8 mouse cellular contexts compared by ENCODE assay signal in the genomic region with DNA sequence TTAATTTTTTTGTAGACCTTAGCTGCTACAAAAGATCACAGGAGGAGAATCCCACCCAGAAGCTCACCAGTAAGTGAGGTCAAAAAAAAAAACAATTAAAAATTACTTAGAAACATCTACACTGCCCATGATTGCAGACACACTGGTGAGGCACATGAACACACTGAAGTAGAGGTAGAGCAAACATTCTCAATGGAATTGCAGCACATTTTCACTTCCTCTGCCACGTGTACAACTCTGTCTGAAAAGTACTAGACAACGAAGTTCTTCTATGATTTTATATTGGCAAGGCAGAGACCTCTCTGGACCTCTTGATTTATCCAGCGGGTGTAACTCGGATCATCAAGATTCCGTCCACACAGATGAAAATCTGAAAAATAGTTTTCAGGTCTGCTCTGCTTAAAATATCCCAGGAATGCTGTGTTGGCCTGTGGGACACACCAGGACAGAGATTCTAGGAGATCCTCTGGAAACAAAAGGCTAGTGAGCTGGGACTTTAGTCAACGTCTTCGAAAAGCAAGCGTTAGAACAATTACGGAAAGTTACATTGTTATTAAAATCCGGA. TPM values are rescaled to one million over a fixed set of nuclear protein-coding genes. Genes with fewer than 3 reads are reported as not detected.
DNase-seq lines count a peak whose midpoint lies in the region; ATAC-seq and TF ChIP-seq lines count a peak whose summit lies in the region.

No protein-coding gene starts in this region.

- no peak for ATAC-seq in neural tube, embryonic 11.5 days (ENCODE audit: insufficient read depth, low FRiP score, low TSS enrichment)
- no peak for ATAC-seq in forebrain, embryonic 12.5 days (ENCODE audit: low FRiP score)
- ATAC-seq in limb, embryonic 14.5 days (ENCODE audit: low FRiP score, low read depth), result no peak
- no peak for ATAC-seq in stomach, postnatal 0 days (ENCODE audit: low FRiP score, low TSS enrichment)

- no peak overlapping the region for H3K9ac ChIP-seq in neural tube, embryonic 11.5 days (ENCODE audit: low read length)
- H3K9ac ChIP-seq in forebrain, embryonic 12.5 days, result no peak overlapping the region
- peak overlapping the region; percentile 92 for H3K9ac ChIP-seq in limb, embryonic 14.5 days (ENCODE audit: low read depth, low read length, severe bottlenecking)
- H3K9ac ChIP-seq in stomach, postnatal 0 days (ENCODE audit: low read length), result peak overlapping the region; percentile 94

- no peak overlapping the region for H3K27ac ChIP-seq in neural tube, embryonic 11.5 days (ENCODE audit: low read depth, low read length)
- H3K27ac ChIP-seq in forebrain, embryonic 12.5 days, result 0 out of 2 replicates have a peak overlapping the region, but pooled peaks have one; percentile 96
- peak overlapping the region; percentile 94 for H3K27ac ChIP-seq in limb, embryonic 14.5 days (replicated peaks; ENCODE audit: low read depth, low read length)
- no peak overlapping the region for H3K27ac ChIP-seq in stomach, postnatal 0 days (replicated peaks)

- peak overlapping the region; percentile 97; the same call in 1 of the 2 replicates for H3K4me3 ChIP-seq in neural tube, embryonic 11.5 days (ENCODE audit: low read depth, low read length)
- peak overlapping the region; percentile 92 for H3K4me3 ChIP-seq in forebrain, embryonic 12.5 days (replicated peaks)
- peak overlapping the region; percentile 87 for H3K4me3 ChIP-seq in limb, embryonic 14.5 days (replicated peaks; ENCODE audit: low read length)
- H3K4me3 ChIP-seq in stomach, postnatal 0 days (ENCODE audit: low read depth, low read length), result peak overlapping the region; percentile 95

- no peaks in the 10 kb centered on the region for H3K27me3 ChIP-seq in neural tube, embryonic 11.5 days (ENCODE audit: control insufficient read depth, insufficient read depth, low read length)
- H3K27me3 ChIP-seq in forebrain, embryonic 12.5 days, result no peaks in the 10 kb centered on the region
- H3K27me3 ChIP-seq in limb, embryonic 14.5 days (ENCODE audit: control insufficient read depth, insufficient read depth, low read length), result no peaks in the 10 kb centered on the region
- no peaks in the 10 kb centered on the region for H3K27me3 ChIP-seq in stomach, postnatal 0 days (ENCODE audit: control insufficient read depth, insufficient read depth, low read length)

- DNase-seq in neural tube, embryonic 11.5 days (ENCODE audit: low spot score), result no peak
- DNase-seq in neural tube, embryonic 10.5 days (ENCODE audit: extremely low spot score, low spot score), result no peak
- no peak for DNase-seq in limb, embryonic 14.5 days (ENCODE audit: low spot score)
- DNase-seq in stomach, postnatal 0 days (ENCODE audit: low spot score), result no peak
- DNase-seq in gastrocnemius, adult 18-20 months (ENCODE audit: low spot score), result no peak
- no peak for DNase-seq in MN1 (ENCODE audit: low spot score)
- DNase-seq in lung, postnatal 10 days, result no peak

- H3K9me3 ChIP-seq in neural tube, embryonic 11.5 days (ENCODE audit: control insufficient read depth, low read length), result no peaks in the 10 kb centered on the region
- no peaks in the 10 kb centered on the region for H3K9me3 ChIP-seq in forebrain, embryonic 12.5 days
- H3K9me3 ChIP-seq in limb, embryonic 14.5 days (ENCODE audit: control insufficient read depth, low read length), result no peaks in the 10 kb centered on the region
- H3K9me3 ChIP-seq in stomach, postnatal 0 days (ENCODE audit: control insufficient read depth, low read length), result no peaks in the 10 kb centered on the region

- H3K4me2 ChIP-seq in neural tube, embryonic 11.5 days (ENCODE audit: low read depth), result peak overlapping the region; percentile 58
- H3K4me2 ChIP-seq in forebrain, embryonic 12.5 days, result peak overlapping the region; percentile 71
- H3K4me2 ChIP-seq in limb, embryonic 14.5 days (replicated peaks; ENCODE audit: low read depth, low read length, severe bottlenecking), result peak overlapping the region; percentile 54
- H3K4me2 ChIP-seq in stomach, postnatal 0 days (replicated peaks; ENCODE audit: low read depth), result peak overlapping the region; percentile 79

- TF ChIP-seq CTCF in stomach, postnatal 0 days (IDR thresholded peaks at IDR 0.05; ENCODE audit: low read depth), result no peak

- H3K36me3 ChIP-seq in neural tube, embryonic 11.5 days (ENCODE audit: control insufficient read depth, insufficient read depth, low read length), result no peaks in the 10 kb centered on the region
- no peaks in the 10 kb centered on the region for H3K36me3 ChIP-seq in forebrain, embryonic 12.5 days (replicated peaks)
- no peaks in the 10 kb centered on the region; the same call in 1 of the 2 replicates for H3K36me3 ChIP-seq in limb, embryonic 14.5 days (ENCODE audit: control insufficient read depth, insufficient read depth, low read length)
- no peaks in the 10 kb centered on the region for H3K36me3 ChIP-seq in stomach, postnatal 0 days (ENCODE audit: control insufficient read depth, insufficient read depth, low read length)

- H3K4me1 ChIP-seq in neural tube, embryonic 11.5 days (ENCODE audit: control insufficient read depth, insufficient read depth, low read length), result peaks cover 3% of the 10 kb centered on the region; the same call in 1 of the 2 replicates
- peaks cover 18% of the 10 kb centered on the region for H3K4me1 ChIP-seq in forebrain, embryonic 12.5 days
- peaks cover 17% of the 10 kb centered on the region for H3K4me1 ChIP-seq in limb, embryonic 14.5 days (ENCODE audit: control insufficient read depth, insufficient read depth, low read length)
- H3K4me1 ChIP-seq in stomach, postnatal 0 days (replicated peaks; ENCODE audit: control insufficient read depth, insufficient read depth), result peaks cover 2% of the 10 kb centered on the region; the same call in 1 of the 2 replicates

- 44% methylated on average over 10 of the region's 10 CpGs for WGBS in neural tube, embryonic 11.5 days
- WGBS in forebrain, embryonic 12.5 days, result 44% methylated on average over 10 of the region's 10 CpGs
- WGBS in limb, embryonic 14.5 days, result 44% methylated on average over 10 of the region's 10 CpGs
- 27% methylated on average over 10 of the region's 10 CpGs for WGBS in stomach, postnatal 0 days

- TF ChIP-seq EP300 in stomach, postnatal 0 days (optimal IDR thresholded peaks at IDR 0.05), result no peak

- no peak for TF ChIP-seq POLR2A in limb, embryonic 14.5 days (IDR thresholded peaks at IDR 0.05; ENCODE audit: borderline replicate concordance, extremely low read depth, insufficient read depth, insufficient read length)

RNA-seq across cellular contexts. Expression of gene Ric1, which starts 1.0 kb away (rescaled TPM):
- polyA plus RNA-seq in neural tube, embryonic 11.5 days (2014; fragmentation: Nextera tagmentation; extraction: Ambion mirVana), result 14.4 and 15.2 TPM in 2 replicates
- polyA plus RNA-seq in forebrain, embryonic 12.5 days (2016; fragmentation: Nextera tagmentation; extraction: Ambion mirVana), result 11.7 and 12.1 TPM in 2 replicates
- 31.4 and 35.7 TPM in 2 replicates for polyA plus RNA-seq in limb, embryonic 14.5 days (2012; rRNA removed)
- 22.7 and 27.8 TPM in 2 replicates for polyA plus RNA-seq in limb, embryonic 14.5 days (2014; fragmentation: Nextera tagmentation; extraction: Ambion mirVana)
- 7.4 and 7.6 TPM in 2 replicates for polyA plus RNA-seq in stomach, postnatal 0 days (2015; fragmentation: Nextera tagmentation; extraction: Ambion mirVana)
- 10 to 100 TPM; 25.6 to 28.0 TPM for total RNA-seq in gastrocnemius, adult 18-20 months (2021)

Comparison
In these comparisons a context has a peak if more than half of its experiments do, and no peak if none do; other contexts are left out.
1. H3K27ac ChIP-seq: peak in forebrain, embryonic 12.5 days (single experiment) and limb, embryonic 14.5 days (single experiment); none in neural tube, embryonic 11.5 days (single experiment) and stomach, postnatal 0 days (single experiment).
2. H3K9ac ChIP-seq: peak in limb, embryonic 14.5 days (single experiment) and stomach, postnatal 0 days (single experiment); none in neural tube, embryonic 11.5 days (single experiment) and forebrain, embryonic 12.5 days (single experiment).
3. Peak in every context shown above with its lines, with median percentiles within 50 percentile points of each other: H3K4me2 ChIP-seq and H3K4me3 ChIP-seq.